Mouse (Mus musculus) left cerebral cortex, postnatal 10 days (tissue): ENCODE measurements around the gene Sptbn1. TPM values are rescaled to one million over a fixed set of nuclear protein-coding genes. Genes with fewer than 3 reads are reported as not detected.

Experiments used
- DNase-seq, 2 experiments: peaks; one replicate each; pipeline ENCODE4 v3.0.0; 2021 to 2022; ENCODE audit warnings: low spot score in 2 of 2, mixed read lengths in 1 of 2; ENCODE audit errors: extremely low spot score in 1 of 2
- intact Hi-C: fragments of 180-260 bp; cut with DNase I; formaldehyde crosslinking; loops from one replicate; pipeline ENCODE4 v1.15.1; 2025
- total RNA-seq, 2 experiments: library from RNA; stranded (reverse); gene quantifications; 2 replicates each; pipeline ENCODE4 v1.2.3; 2021

Gene Sptbn1
- total RNA-seq, 2 experiments from 2014 or later = 780 to 786 TPM

DNA sequence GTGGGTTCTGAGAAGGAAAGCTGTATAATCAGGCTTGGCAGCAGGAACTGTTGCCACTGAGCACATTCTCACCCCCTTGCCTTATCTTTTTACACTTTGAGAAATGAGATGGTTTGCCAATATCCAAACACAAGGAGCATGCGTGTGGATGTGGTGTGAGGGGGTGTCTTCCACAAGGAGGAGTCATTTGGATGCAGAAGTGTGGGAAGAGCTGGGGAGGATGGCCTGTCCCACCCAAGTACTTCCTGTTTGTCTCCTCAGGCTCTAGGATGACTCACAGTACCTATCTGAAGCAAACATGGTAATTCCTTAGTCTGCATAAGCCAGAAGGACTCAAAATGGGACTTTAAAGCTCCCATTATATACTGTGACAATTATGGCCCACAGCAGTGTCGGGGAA, 165.4 kb downstream of the Sptbn1 start:
- intact Hi-C loops = loop anchor here (5.0 kb wide), 1 partner anchor 35 kb away; no protein-coding TSS in a partner anchor
- no peak for DNase-seq

GRCm38 (mm10) chr11:30101796-30102195, 166.2 kb downstream of the Sptbn1 start:
- intact Hi-C loops = loop anchor here (5.0 kb wide), 1 partner anchor 36 kb away; no protein-coding TSS in a partner anchor
- no peak for DNase-seq

GRCm38 (mm10) chr11:30101162-30101561, 166.8 kb downstream of the Sptbn1 start:
- intact Hi-C loops = loop anchor here (5.0 kb wide), 1 partner anchor 36 kb away; no protein-coding TSS in a partner anchor
- DNase-seq = no peak

GRCm38 (mm10) chr11:30099916-30100315, 168.1 kb downstream of the Sptbn1 start:
- intact Hi-C loops = loop anchor here (5.0 kb wide), 1 partner anchor 37 kb away; no protein-coding TSS in a partner anchor
- no peak for DNase-seq

DNA sequence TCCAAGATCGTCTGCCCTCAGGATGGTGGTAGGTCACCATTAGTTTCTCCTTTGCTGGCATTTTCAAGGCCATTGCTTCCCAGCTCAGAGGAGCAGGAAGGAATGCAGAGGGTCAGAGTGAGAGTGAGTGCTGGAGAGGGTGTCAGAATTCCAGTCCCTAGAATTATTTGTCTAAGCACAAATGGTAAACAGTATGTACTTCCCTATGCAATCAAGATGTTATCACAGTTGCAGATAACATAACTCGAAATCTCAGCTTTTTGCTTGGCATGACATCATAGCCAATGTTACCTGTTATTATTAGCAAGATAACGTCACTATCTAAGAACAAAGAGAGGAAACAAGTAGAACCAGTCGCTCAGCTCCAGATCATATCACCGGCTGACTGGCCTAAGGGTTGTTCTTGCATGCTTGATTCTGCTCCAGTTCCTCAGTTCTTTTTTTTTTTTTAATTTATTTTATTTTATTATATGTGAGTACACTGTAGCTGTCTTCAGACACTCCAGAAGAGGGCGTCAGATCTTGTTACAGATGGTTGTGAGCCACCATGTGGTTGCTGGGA, 172.7 kb downstream of the Sptbn1 start:
- intact Hi-C loops = no loop called here
- DNase-seq = no peak

DNA sequence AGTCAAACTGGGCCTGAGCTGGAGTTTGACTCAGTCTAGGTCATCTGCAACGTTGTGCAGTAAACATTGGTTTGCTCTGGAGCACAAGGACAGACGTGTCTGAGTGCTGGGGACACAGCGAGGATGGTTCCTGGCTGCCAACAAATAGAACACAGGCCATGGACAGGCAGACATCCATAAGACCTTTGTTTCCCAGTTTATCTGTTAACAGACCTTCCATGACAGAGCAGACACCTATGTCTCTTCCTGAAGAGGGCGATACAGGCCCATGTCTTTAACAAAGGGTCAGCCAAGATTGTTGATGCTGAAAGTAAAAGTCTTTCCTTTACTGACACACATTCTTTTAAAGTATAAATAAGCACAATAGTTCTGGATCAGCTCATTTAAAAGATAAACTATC, 176.1 kb downstream of the Sptbn1 start:
- intact Hi-C loops = no loop called here
- DNase-seq = no peak

GRCm38 (mm10) chr11:30085114-30085513, 182.9 kb downstream of the Sptbn1 start:
- peak in 1 of 2 experiments; percentile 33 for DNase-seq
- intact Hi-C loops = no loop called here

GRCm38 (mm10) chr11:30057299-30057698, 210.7 kb downstream of the Sptbn1 start:
- no peak for DNase-seq
- intact Hi-C loops = no loop called here

Other genes with a start within 250 kb of the Sptbn1 start
- 10 to 100 TPM; 32.4 to 33.9 TPM for gene Eml6, start 242.1 kb downstream of the Sptbn1 start, total RNA-seq
- gene 4930505A04Rik, start 203.7 kb upstream of the Sptbn1 start, total RNA-seq = 1 to 10 TPM; 1.0 to 1.3 TPM